Mouse (Mus musculus): ENCODE measurements around the gene Krt84.
A peak's percentile ranks its signal among the peaks of the same experiment; 100 is the strongest.
"Not testable (repeated sequence)": the region's sequence is repeated elsewhere in the genome, so short reads cannot be mapped to it uniquely, and the experiment has no call there.

Krt84 gene

DNA sequence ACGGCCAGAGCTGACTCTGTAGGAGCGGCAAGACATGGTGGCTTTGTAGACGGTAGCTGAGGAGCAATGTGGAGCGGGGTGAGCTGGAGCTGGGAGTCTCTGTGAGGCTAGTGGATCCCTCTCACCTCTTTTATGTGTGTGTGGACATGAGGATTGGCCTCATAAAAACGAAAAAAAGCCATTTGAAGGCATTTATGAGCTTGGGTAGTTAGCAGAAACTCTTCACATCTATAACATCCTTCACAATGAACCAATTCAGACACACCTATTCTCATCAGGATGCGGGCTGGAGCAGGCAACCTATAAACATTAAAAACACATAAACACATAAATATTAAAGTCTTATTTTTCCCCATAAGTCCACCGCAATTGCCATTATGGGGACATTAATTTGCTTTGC, at the start of gene Krt84:
Gene Krt84 (minus strand): TSS at position 101 of the 400 bp plus-strand sequence.
- DNase-seq (ENCODE audit: low spot score): no peak

DNA sequence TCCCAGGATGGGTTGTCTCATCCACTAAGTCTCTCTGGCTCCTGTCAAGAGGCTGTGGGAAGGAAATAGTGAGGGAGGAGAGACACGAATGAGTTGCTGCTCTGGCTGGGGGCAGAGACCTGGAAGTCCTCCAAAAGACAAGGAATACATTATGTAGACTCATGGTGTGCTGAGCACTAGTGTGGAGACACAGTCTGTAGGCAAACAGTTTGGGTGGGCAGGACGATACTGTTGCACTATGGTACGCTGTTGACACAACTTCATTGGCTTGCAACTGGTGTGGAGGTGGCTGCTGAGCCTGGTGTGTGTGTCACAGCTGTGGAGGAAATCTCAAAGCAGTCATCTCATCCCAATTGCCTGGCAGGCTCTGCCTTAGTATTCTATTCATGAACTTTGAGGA, 49.1 kb upstream of the Krt84 start:
- DNase-seq (ENCODE audit: low spot score): no peak

GRCm38 (mm10) chr15:101575506-101575905, 42.9 kb upstream of the Krt84 start:
- peak; percentile 49 for DNase-seq (ENCODE audit: low spot score)

DNA sequence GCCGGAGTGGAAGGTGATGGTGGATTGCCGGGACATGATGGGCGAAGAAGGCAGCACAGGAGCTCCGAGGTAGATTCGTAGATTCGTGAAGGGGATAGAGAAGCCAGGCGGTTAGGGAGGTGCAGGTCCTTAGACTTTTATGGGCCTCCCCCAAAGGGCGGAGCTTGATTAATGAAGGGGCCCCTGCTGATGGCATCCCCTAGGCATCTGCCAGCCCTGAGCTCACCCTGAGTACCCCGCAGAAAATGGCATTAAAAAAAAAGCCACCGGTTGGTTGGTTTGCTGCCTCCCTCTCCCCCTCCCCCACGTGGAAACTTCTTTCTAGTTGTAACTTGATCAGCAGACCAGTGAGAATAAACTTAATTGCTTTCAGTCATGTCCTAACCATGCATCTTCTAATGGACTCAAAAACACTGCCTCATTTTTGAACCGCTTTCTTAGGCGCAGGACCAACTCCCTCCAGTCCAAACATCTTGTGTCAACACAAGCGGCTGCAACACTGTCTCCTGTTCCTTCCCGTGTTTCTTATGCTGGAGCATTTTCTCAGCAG, 41.3 kb upstream of the Krt84 start, which contains the start of gene Krt75:
Gene Krt75 (minus strand): TSS at position 109 of the 550 bp plus-strand sequence.
- DNase-seq (ENCODE audit: low spot score): no peak

GRCm38 (mm10) chr15:101567780-101568179, 35.2 kb upstream of the Krt84 start:
- DNase-seq (ENCODE audit: low spot score): no peak

GRCm38 (mm10) chr15:101562850-101563249, 30.2 kb upstream of the Krt84 start, which contains the start of gene Krt90:
TSS of gene Krt90 (minus strand) at chr15:101562950.
- no peak for DNase-seq (ENCODE audit: low spot score)

DNA sequence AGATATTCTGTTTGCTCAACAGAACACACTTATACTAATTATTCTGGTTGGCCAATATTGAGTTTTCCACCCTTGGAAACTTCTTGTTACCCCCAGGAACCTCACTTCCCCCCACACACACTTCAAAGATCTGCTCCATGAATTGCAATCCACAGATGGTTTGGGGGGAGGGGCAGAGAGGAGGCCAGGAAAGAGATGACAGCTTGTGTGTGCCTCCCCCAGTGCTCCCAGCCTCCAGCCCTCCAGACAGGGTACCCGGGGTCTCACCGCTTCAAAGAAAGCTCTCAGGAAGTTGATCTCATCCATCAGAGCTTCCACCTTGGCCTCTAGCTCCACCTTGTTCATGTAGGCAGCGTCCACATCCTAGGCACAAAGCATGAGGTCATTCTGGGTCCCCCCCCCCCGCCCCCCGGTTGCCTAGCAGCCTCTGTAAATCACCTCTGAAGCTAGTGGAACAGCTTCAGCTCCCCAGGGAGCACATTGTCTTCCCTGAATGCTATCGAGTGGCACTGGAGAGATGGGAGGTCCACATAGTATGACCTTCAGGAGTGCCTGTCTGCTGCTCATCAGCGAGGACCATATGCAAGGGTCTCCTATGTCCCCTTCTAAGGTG, 25.5 kb upstream of the Krt84 start:
- DNase-seq (ENCODE audit: low spot score): no peak

GRCm38 (mm10) chr15:101553169-101553568, 20.5 kb upstream of the Krt84 start:
- DNase-seq (ENCODE audit: low spot score): no peak

DNA sequence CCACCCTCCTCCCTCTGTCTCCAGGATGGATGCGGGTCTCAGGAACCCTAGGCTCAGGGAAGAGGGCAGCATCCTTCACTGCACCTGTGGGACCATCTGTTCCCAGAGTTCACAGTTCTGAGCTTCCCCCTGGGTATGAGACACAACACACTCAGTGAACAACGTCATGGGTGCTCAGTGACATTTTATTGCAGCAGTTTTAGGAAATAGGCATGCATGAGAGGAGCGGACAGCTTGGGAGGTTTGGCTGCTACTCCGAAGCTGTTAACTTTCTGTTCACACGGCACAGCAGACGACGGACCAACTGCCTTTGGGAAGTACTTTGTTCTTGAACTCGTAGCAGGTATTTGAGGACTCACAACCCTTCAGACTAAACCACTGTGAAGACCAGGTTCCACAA, 19.6 kb upstream of the Krt84 start:
- DNase-seq (ENCODE audit: low spot score): no peak

DNA sequence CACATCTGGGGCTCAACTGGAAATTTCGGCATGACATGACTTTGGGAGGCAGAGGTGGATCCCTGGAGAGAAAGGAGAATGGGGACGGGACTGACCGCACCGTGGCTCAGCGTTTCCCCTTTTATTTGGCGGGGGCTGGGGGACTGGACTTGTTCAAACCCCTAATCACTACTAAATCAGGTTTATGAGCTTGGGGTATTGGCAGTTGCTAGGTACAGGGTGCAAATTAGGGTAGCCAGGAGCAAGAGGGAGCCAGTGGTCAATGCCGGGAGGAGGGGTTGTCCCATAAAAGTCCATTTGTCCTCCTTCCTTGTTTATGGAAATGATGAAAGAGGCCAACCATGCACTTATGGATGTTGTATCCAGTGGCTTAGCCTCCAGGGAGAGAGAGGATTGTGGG, 17.9 kb upstream of the Krt84 start, which contains the start of gene Krt82:
Gene Krt82 (minus strand): TSS at position 101 of the 400 bp plus-strand sequence.
- DNase-seq (ENCODE audit: low spot score): no peak

GRCm38 (mm10) chr15:101544478-101544877, 11.9 kb upstream of the Krt84 start:
- DNase-seq (ENCODE audit: low spot score): no peak

DNA sequence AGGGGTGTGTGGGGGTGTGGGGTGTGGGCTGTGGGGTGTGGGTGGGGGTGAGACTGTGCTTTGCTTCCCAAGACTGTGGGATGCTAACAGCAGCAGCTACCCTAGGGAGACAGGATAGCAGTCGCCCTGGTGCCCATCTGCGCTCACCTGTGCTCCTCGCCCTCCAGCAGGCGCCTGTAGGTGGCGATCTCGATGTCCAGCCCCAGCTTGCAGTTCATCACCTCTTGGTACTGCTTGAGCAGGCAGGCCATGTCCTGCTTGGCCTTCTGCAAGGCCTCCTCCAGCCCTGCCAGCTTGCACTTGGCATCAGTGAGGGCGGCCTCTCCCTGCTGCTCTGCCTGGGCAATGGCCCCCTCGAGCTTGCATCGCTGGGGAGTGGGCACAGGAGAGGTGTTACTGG, 9.9 kb upstream of the Krt84 start:
- DNase-seq (ENCODE audit: low spot score): no peak

- no peak for DNase-seq (ENCODE audit: low spot score)
Measured at GRCm38 (mm10) chr15:101538580-101538900, 5.9 kb upstream of the Krt84 start.

GRCm38 (mm10) chr15:101537864-101538579, 5.4 kb upstream of the Krt84 start:
- no peak for DNase-seq (ENCODE audit: low spot score)

GRCm38 (mm10) chr15:101536054-101536850, 3.6 kb upstream of the Krt84 start:
- DNase-seq (ENCODE audit: low spot score): no peak

- DNase-seq (ENCODE audit: low spot score): no peak
Measured at GRCm38 (mm10) chr15:101522556-101523232, 9.9 kb downstream of the Krt84 start.

DNA sequence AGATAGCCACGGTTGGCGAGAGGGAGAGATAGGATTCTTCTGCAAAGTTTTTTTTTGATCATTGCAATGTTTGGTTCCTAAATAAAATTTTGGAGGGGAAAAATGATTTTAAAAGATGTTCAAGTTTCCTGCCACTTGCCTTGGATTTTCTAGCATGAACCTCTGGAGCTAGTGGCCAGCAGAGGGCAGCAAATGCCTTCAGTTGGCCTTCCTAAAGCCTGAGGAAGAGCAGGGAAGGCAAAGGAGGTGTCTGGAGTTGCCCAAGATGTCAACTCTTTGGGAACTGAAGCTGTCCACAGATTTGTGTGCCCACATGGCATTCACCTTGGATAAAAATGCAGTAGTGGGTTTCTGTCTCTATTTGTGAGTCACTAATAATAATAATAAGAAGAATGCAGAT, 12.8 kb downstream of the Krt84 start:
- no peak for DNase-seq (ENCODE audit: low spot score)

DNA sequence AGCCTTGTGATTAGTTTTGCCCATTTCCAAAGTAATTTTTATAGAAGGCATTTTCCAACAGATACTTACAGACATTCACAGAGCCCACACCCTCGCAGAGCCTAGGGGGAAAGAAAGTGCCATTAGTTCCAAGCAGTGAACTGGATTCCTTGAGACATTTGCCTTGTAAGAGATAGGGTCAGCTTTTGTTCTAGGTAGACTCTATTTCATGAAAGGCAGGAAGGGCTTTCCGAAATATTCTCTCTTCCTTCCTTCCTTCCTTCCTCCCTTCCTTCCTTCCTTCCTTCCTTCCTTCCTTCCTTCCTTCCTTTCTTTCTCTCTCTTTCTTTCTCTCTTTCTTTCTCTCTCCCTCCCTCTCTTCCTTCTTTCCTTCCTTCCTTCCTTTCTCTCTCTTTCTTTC, 15.5 kb downstream of the Krt84 start, which contains the start of gene Gm49425:
Gene Gm49425 (minus strand): TSS at position 101 of the 400 bp plus-strand sequence.
- not testable (repeated sequence) for DNase-seq (ENCODE audit: low spot score)

DNA sequence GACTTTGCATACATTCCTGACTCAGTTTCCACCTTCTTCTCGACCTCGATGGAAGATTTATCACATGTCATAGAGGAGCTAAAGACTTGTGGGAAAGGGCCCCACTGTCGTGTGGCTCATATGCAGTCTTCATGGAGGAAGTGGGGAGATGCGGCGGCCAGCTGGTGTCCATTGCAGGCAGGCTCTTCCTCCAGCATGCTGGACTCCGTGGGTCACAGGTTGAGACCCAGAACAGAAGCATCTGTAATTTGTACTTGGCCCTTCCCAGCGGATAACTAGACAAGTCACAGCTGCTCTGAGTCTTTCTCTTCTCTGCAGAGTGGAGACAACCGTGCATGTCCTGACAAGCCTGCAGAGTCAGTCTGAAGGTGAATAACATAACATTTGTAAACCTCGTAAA, 24.4 kb downstream of the Krt84 start:
- DNase-seq (ENCODE audit: low spot score): no peak

DNA sequence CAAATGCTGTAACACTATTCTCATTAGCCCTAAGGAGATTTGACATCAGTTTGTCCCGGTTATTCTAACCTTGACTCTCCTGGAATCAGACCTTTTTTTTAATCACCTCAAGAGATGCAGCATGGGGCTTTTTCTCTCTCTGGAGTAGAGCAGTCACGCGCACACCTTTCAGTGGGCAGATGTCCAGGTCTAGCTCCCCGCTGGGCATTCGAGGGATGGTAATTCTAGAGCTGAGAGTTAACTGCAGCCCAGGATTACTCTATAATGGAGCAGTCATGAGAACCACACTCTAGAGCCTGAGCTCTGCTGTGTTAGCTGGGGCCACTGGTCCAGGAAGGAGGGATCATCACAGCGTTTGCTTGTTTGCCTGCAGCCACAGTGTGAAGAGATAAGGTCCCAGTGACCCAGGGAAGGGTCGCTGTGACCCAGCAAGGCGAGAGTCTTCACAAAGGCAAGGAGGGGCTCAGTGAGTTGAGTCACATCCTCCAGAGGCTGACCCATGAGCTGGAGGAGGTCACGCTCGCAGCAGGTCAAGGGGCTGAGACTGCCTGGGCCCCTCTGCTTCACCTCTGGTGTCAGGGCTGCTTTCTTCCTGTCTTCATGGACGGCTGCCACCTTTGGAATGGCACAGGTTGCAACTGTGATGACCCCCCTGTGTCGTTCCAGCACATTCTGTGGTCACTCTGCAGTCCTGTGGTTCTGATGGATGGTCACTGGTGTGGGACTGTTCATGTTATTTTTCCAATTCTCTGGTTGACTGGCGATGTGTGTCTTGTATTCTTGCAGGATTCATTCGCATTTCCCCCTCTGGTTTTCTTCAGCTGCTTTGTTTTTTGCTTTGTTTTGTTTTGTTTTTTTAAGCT, 25.5 kb downstream of the Krt84 start:
- no peak for DNase-seq (ENCODE audit: low spot score)

- DNase-seq (ENCODE audit: low spot score): no peak
Measured at GRCm38 (mm10) chr15:101497181-101497580, 35.4 kb downstream of the Krt84 start.

Measured in testis, postnatal 14 days (tissue).